Mouse (Mus musculus): ENCODE data around the gene Slit1.

- TF ChIP-seq CTCF (IDR thresholded peaks at IDR 0.05; ENCODE audit: insufficient read depth, low read depth, low read length), result no peak
- no peak for TF ChIP-seq POLR2A (IDR thresholded peaks at IDR 0.05; ENCODE audit: insufficient read depth, low read depth, low read length)
Measured at GRCm38 (mm10) chr19:41643010-41643409, 100.5 kb downstream of the Slit1 start.
